13 mouse cellular contexts compared by ENCODE assay signal in the genomic region with DNA sequence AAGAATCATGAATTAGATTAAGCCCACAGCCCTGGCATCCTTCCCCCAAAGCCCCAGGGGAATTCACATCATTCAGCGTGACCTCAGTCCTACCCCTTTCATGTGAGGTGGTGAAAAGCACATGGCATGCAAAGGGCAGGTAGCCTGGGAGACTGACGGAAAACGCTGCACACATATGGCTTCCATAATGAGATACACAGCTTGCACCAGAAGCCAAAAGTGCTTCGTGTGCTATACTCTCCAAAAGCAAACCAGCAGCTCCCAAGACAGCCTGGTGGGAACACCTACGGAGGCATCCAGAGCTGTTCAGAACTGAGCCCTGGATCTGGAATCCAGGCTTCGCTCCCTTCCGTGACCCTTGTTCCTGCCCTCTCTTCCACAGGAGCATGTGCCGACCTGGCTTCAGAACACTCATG. TPM values are rescaled to one million over a fixed set of nuclear protein-coding genes. Genes with fewer than 3 reads are reported as not detected.
A peak's percentile ranks its signal among the peaks of the same experiment; 100 is the strongest.
DNase-seq lines count a peak whose midpoint lies in the region; ATAC-seq lines count a peak whose summit lies in the region.
"Had no signal": no experiment of that assay in that cellular context is flagged by ENCODE, and none has a peak within 500 bp of the region (broad histone marks: within the 10 kb centered on the region; RNA-seq: fewer than 3 reads in every experiment).

No protein-coding gene starts in this region.

- 0 out of 2 replicates have a peak overlapping the region, but pooled peaks have one; percentile 8 for H3K9ac ChIP-seq in heart, embryonic 14.5 days (ENCODE audit: low read length)
- H3K9ac ChIP-seq in embryonic facial prominence, embryonic 12.5 days = no peak overlapping the region
- H3K9ac ChIP-seq in hindbrain, embryonic 15.5 days = no peak overlapping the region
- no peak overlapping the region for H3K9ac ChIP-seq in midbrain, embryonic 16.5 days (ENCODE audit: low read depth, low read length)
- H3K9ac ChIP-seq: liver, embryonic 15.5 days had no signal

- no peak for DNase-seq in heart, postnatal 4 days
- DNase-seq in gastrocnemius, postnatal 4 days (ENCODE audit: low spot score in 2 of 2) = no peak
- no peak for DNase-seq in cerebellum, postnatal 14 days
- DNase-seq: gastrocnemius, postnatal 36 days; right cerebral cortex, postnatal 25 days; thymus, adult 2 months had no signal

- peaks cover 40% of the 10 kb centered on the region for H3K36me3 ChIP-seq in heart, embryonic 14.5 days (ENCODE audit: control insufficient read depth, insufficient read depth, low read length)
- H3K36me3 ChIP-seq in embryonic facial prominence, embryonic 12.5 days = peaks cover 11% of the 10 kb centered on the region
- H3K36me3 ChIP-seq in hindbrain, embryonic 15.5 days = peaks cover 8% of the 10 kb centered on the region; the same call in 1 of the 2 replicates
- H3K36me3 ChIP-seq in midbrain, embryonic 16.5 days (ENCODE audit: control insufficient read depth, insufficient read depth, low read length) = no peaks in the 10 kb centered on the region
- H3K36me3 ChIP-seq: liver, embryonic 15.5 days had no signal

- no peaks in the 10 kb centered on the region for H3K9me3 ChIP-seq in heart, embryonic 14.5 days (ENCODE audit: control insufficient read depth, low read length)
- H3K9me3 ChIP-seq in embryonic facial prominence, embryonic 12.5 days = no peaks in the 10 kb centered on the region
- no peaks in the 10 kb centered on the region for H3K9me3 ChIP-seq in hindbrain, embryonic 15.5 days
- no peaks in the 10 kb centered on the region for H3K9me3 ChIP-seq in midbrain, embryonic 16.5 days (replicated peaks; ENCODE audit: control insufficient read depth, low read length, poor library complexity, severe bottlenecking)
- H3K9me3 ChIP-seq: liver, embryonic 15.5 days had no signal

- H3K27me3 ChIP-seq in heart, embryonic 14.5 days (ENCODE audit: control insufficient read depth, insufficient read depth, low read length) = no peaks in the 10 kb centered on the region
- no peaks in the 10 kb centered on the region for H3K27me3 ChIP-seq in embryonic facial prominence, embryonic 12.5 days
- no peaks in the 10 kb centered on the region for H3K27me3 ChIP-seq in hindbrain, embryonic 15.5 days
- H3K27me3 ChIP-seq in midbrain, embryonic 16.5 days (ENCODE audit: control insufficient read depth, insufficient read depth, low read depth, low read length) = no peaks in the 10 kb centered on the region
- H3K27me3 ChIP-seq: liver, embryonic 15.5 days; Patski had no signal

- H3K27ac ChIP-seq in heart, embryonic 14.5 days (replicated peaks in 1 of 2; ENCODE audit: control insufficient read depth in 1 of 2, insufficient read depth in 1 of 2, low read depth in 2 of 2, low read length in 2 of 2) = 0 out of 4 replicates have a peak overlapping the region, but pooled peaks of 1 of the 2 experiments have one; percentile 28
- peak overlapping the region; percentile 76 for H3K27ac ChIP-seq in embryonic facial prominence, embryonic 12.5 days
- H3K27ac ChIP-seq in hindbrain, embryonic 15.5 days (replicated peaks) = peak overlapping the region; percentile 6; the same call in 1 of the 2 replicates
- 0 out of 2 replicates have a peak overlapping the region, but pooled peaks have one; percentile 17 for H3K27ac ChIP-seq in midbrain, embryonic 16.5 days (ENCODE audit: low read length)
- H3K27ac ChIP-seq: liver, embryonic 15.5 days had no signal

- H3K4me2 ChIP-seq in heart, embryonic 14.5 days (ENCODE audit: low read length) = no peak overlapping the region
- H3K4me2 ChIP-seq in embryonic facial prominence, embryonic 12.5 days (replicated peaks) = no peak overlapping the region
- no peak overlapping the region for H3K4me2 ChIP-seq in hindbrain, embryonic 15.5 days
- no peak overlapping the region for H3K4me2 ChIP-seq in midbrain, embryonic 16.5 days (ENCODE audit: low read length)
- H3K4me2 ChIP-seq: liver, embryonic 15.5 days had no signal

- no peak overlapping the region for H3K4me3 ChIP-seq in heart, embryonic 14.5 days (ENCODE audit: control insufficient read depth in 1 of 2, insufficient read depth in 1 of 2, low read depth in 1 of 2, low read length in 2 of 2)
- no peak overlapping the region for H3K4me3 ChIP-seq in embryonic facial prominence, embryonic 12.5 days
- H3K4me3 ChIP-seq in hindbrain, embryonic 15.5 days = no peak overlapping the region
- no peak overlapping the region for H3K4me3 ChIP-seq in midbrain, embryonic 16.5 days (ENCODE audit: low read depth, low read length)
- H3K4me3 ChIP-seq: liver, embryonic 15.5 days had no signal

- peaks cover 12 to 21% of the 10 kb centered on the region in 2 experiments for H3K4me1 ChIP-seq in heart, embryonic 14.5 days (ENCODE audit: control insufficient read depth in 2 of 2, insufficient read depth in 2 of 2, low read length in 2 of 2)
- H3K4me1 ChIP-seq in embryonic facial prominence, embryonic 12.5 days = peaks cover 30% of the 10 kb centered on the region
- peaks cover 17% of the 10 kb centered on the region for H3K4me1 ChIP-seq in hindbrain, embryonic 15.5 days (replicated peaks)
- H3K4me1 ChIP-seq in midbrain, embryonic 16.5 days (ENCODE audit: control insufficient read depth, insufficient read depth, low read length) = peaks cover 11% of the 10 kb centered on the region

- no peak for ATAC-seq in heart, embryonic 14.5 days (ENCODE audit: insufficient number of reproducible peaks, insufficient read depth, low FRiP score, low read depth)
- peak; percentile 50; the same call in 1 of the 2 replicates for ATAC-seq in embryonic facial prominence, embryonic 12.5 days (ENCODE audit: insufficient number of reproducible peaks, insufficient read depth, low FRiP score, low TSS enrichment)
- ATAC-seq in hindbrain, embryonic 15.5 days (ENCODE audit: low FRiP score, low read depth) = 0 out of 2 replicates have a peak, but pooled peaks have one; percentile 27
- peak; percentile 47 for ATAC-seq in midbrain, embryonic 16.5 days
- ATAC-seq in megakaryocyte, adult 5-6 weeks (ENCODE audit: poor library complexity, severe bottlenecking) = no peak
- ATAC-seq: Patski had no signal

- WGBS in heart, embryonic 14.5 days = 54% methylated on average over 8 of the region's 8 CpGs
- WGBS in embryonic facial prominence, embryonic 12.5 days = 20% methylated on average over 8 of the region's 8 CpGs
- WGBS in hindbrain, embryonic 15.5 days = 38% methylated on average over 8 of the region's 8 CpGs
- 51% methylated on average over 8 of the region's 8 CpGs for WGBS in midbrain, embryonic 16.5 days

RNA-seq across cellular contexts. Expression of gene Traf3ip2, which starts 41.3 kb away (rescaled TPM):
- 10.2 and 10.8 TPM in 2 replicates for polyA plus RNA-seq in heart, embryonic 14.5 days (2014; fragmentation: Nextera tagmentation; extraction: Ambion mirVana)
- total RNA-seq in heart, postnatal 4 days (2021) = 1 to 10 TPM; 7.1 to 7.3 TPM
- 11.4 and 12.4 TPM in 2 replicates for polyA plus RNA-seq in embryonic facial prominence, embryonic 12.5 days (2016; fragmentation: Nextera tagmentation; extraction: Ambion mirVana)
- polyA plus RNA-seq in hindbrain, embryonic 15.5 days (2015; fragmentation: Nextera tagmentation; extraction: Ambion mirVana) = 7.4 and 7.9 TPM in 2 replicates
- 5.2 and 6.7 TPM in 2 replicates for polyA plus RNA-seq in midbrain, embryonic 16.5 days (2015; fragmentation: Nextera tagmentation; extraction: Ambion mirVana)
- 1 to 10 TPM; 4.4 to 5.8 TPM for total RNA-seq in gastrocnemius, postnatal 4 days (2021)
- total RNA-seq in megakaryocyte, adult 5-6 weeks (2015) = 8.8 and 12.3 TPM in 2 replicates
- 1.7 and 2.9 TPM in 2 replicates for total RNA-seq in megakaryocyte, adult 5-6 weeks (2017)

Comparison
In these comparisons a context has a peak if more than half of its experiments do, and no peak if none do; other contexts are left out.
1. ATAC-seq: peak in embryonic facial prominence, embryonic 12.5 days (single experiment), hindbrain, embryonic 15.5 days (single experiment) and midbrain, embryonic 16.5 days (single experiment); none in heart, embryonic 14.5 days (single experiment) and megakaryocyte, adult 5-6 weeks (single experiment).